Mouse (Mus musculus): ENCODE measurements at regions not wholly inside any gene's neighbourhood (a gene's known extent, or its start where the extent isn't known, plus 50 kb on each side); places are given as distances from the start of the nearest gene placed in this dataset.

GRCm38 (mm10) chr4:54328711-54329427 is 503.0 kb downstream of the Tmem38b start:
- H3K4me1 ChIP-seq (ENCODE audit: control insufficient read depth in 1 of 2, insufficient read depth in 2 of 2, low read length in 2 of 2): no peaks in the 10 kb centered on the region
- H3K9me3 ChIP-seq (replicated peaks; ENCODE audit: insufficient read depth, low read length): no peaks in the 10 kb centered on the region
- no peaks in the 10 kb centered on the region for H3K27me3 ChIP-seq (ENCODE audit: control insufficient read depth in 1 of 2, insufficient read depth in 2 of 2, low read length in 2 of 2)
- no peaks in the 10 kb centered on the region for H3K79me2 ChIP-seq (ENCODE audit: control insufficient read depth, insufficient read depth, low read length, poor library complexity)
- H3K9ac ChIP-seq (ENCODE audit: control insufficient read depth, low read depth, low read length, poor library complexity, severe bottlenecking): no peak overlapping the region
- no peak overlapping the region for H3K27ac ChIP-seq (ENCODE audit: control insufficient read depth, low read depth, low read length)
- no peaks in the 10 kb centered on the region for H3K36me3 ChIP-seq (ENCODE audit: control insufficient read depth in 1 of 2, insufficient read depth in 2 of 2, low read length in 2 of 2)
- no peak for DNase-seq (ENCODE audit: low read depth, low spot score)
- TF ChIP-seq KAT2A (conservative IDR thresholded peaks at IDR 0.05; ENCODE audit: low read depth, low read length) (no peak), MAX (IDR thresholded peaks at IDR 0.05; ENCODE audit: low read length) (no peak), HCFC1 (IDR thresholded peaks at IDR 0.05; ENCODE audit: low read depth, low read length) (no peak), CHD1 (IDR thresholded peaks at IDR 0.05; ENCODE audit: low read depth, low read length) (no peak), ETS1 (IDR thresholded peaks at IDR 0.05; ENCODE audit: low read depth, low read length) (no peak), E2F4 (IDR thresholded peaks at IDR 0.05; ENCODE audit: borderline replicate concordance, low read depth, low read length) (no peak), MAZ (IDR thresholded peaks at IDR 0.05; ENCODE audit: low read depth, low read length) (no peak), POLR2AphosphoS5 (IDR thresholded peaks at IDR 0.05; ENCODE audit: borderline replicate concordance, low read depth, low read length) (no peak), MYB (IDR thresholded peaks at IDR 0.05; ENCODE audit: low read depth, low read length) (no peak), ZC3H11A (IDR thresholded peaks at IDR 0.05; ENCODE audit: low read depth, low read length) (no peak), TCF12 (IDR thresholded peaks at IDR 0.05; ENCODE audit: low read depth, low read length) (no peak), ELF1 (IDR thresholded peaks at IDR 0.05; ENCODE audit: low read depth, low read length) (no peak), TAL1 (IDR thresholded peaks at IDR 0.05; ENCODE audit: low read length) (no peak)
- no peak overlapping the region for H3K4me3 ChIP-seq (ENCODE audit: control insufficient read depth in 1 of 2, insufficient read depth in 1 of 2, low read depth in 2 of 2, low read length in 2 of 2)

GRCm38 (mm10) chr4:54330686-54331085 is 504.8 kb downstream of the Tmem38b start:
- Histone ChIP-seq H3K36me3 (ENCODE audit: control insufficient read depth in 1 of 2, insufficient read depth in 2 of 2, low read length in 2 of 2) (no peaks in the 10 kb centered on the region), H3K27ac (ENCODE audit: control insufficient read depth, low read depth, low read length) (no peak overlapping the region), H3K27me3 (ENCODE audit: control insufficient read depth in 1 of 2, insufficient read depth in 2 of 2, low read length in 2 of 2) (no peaks in the 10 kb centered on the region), H3K79me2 (ENCODE audit: control insufficient read depth, insufficient read depth, low read length, poor library complexity) (no peaks in the 10 kb centered on the region), H3K4me1 (ENCODE audit: control insufficient read depth in 1 of 2, insufficient read depth in 2 of 2, low read length in 2 of 2) (no peaks in the 10 kb centered on the region), H3K9me3 (replicated peaks; ENCODE audit: insufficient read depth, low read length) (no peaks in the 10 kb centered on the region), H3K4me3 (ENCODE audit: control insufficient read depth in 1 of 2, insufficient read depth in 1 of 2, low read depth in 2 of 2, low read length in 2 of 2) (no peak overlapping the region), H3K9ac (ENCODE audit: control insufficient read depth, low read depth, low read length, poor library complexity, severe bottlenecking) (no peak overlapping the region)
- TF ChIP-seq CHD2 (IDR thresholded peaks at IDR 0.05; ENCODE audit: low read length): no peak
- TF ChIP-seq MAZ (IDR thresholded peaks at IDR 0.05; ENCODE audit: low read depth, low read length): no peak
- no peak for TF ChIP-seq POLR2AphosphoS2 (IDR thresholded peaks at IDR 0.05; ENCODE audit: low read length)
- TF ChIP-seq NRF1 (IDR thresholded peaks at IDR 0.05; ENCODE audit: insufficient read depth, low read depth, low read length, poor library complexity, severe bottlenecking): no peak
- no peak for TF ChIP-seq E2F4 (IDR thresholded peaks at IDR 0.05; ENCODE audit: borderline replicate concordance, low read depth, low read length)
- no peak for TF ChIP-seq TCF12 (IDR thresholded peaks at IDR 0.05; ENCODE audit: low read depth, low read length)
- TF ChIP-seq HCFC1 (IDR thresholded peaks at IDR 0.05; ENCODE audit: low read depth, low read length): no peak
- no peak for TF ChIP-seq NELFE (IDR thresholded peaks at IDR 0.05; ENCODE audit: low read depth, low read length)
- TF ChIP-seq ZMIZ1 (IDR thresholded peaks at IDR 0.05; ENCODE audit: low read depth, low read length): no peak
- TF ChIP-seq BHLHE40 (IDR thresholded peaks at IDR 0.05; ENCODE audit: borderline replicate concordance, low read depth, low read length): no peak
- no peak for TF ChIP-seq GABPA (IDR thresholded peaks at IDR 0.05; ENCODE audit: low read depth, low read length)
- TF ChIP-seq KAT2A (conservative IDR thresholded peaks at IDR 0.05; ENCODE audit: low read depth, low read length): no peak
- no peak for TF ChIP-seq ZKSCAN1 (IDR thresholded peaks at IDR 0.05; ENCODE audit: low read depth, low read length)
- no peak for TF ChIP-seq CTCF (IDR thresholded peaks at IDR 0.05 in 2 of 3, conservative IDR thresholded peaks at IDR 0.05 in 1 of 3; ENCODE audit: control insufficient read depth in 1 of 3, insufficient read depth in 1 of 3, low read depth in 2 of 3, low read length in 3 of 3, poor library complexity in 1 of 3, severe bottlenecking in 1 of 3)
- no peak for TF ChIP-seq MAX (IDR thresholded peaks at IDR 0.05; ENCODE audit: low read length)
- no peak for TF ChIP-seq MYC (IDR thresholded peaks at IDR 0.05; ENCODE audit: low read depth, low read length)
- TF ChIP-seq SIN3A (IDR thresholded peaks at IDR 0.05; ENCODE audit: low read length): no peak
- DNase-seq (ENCODE audit: low read depth, low spot score): no peak
